Mouse (Mus musculus): ENCODE results near the gene Dmrtb1. TPM values are rescaled to one million over a fixed set of nuclear protein-coding genes. Genes with fewer than 3 reads are reported as not detected.

Dmrtb1 gene
- total RNA-seq, 4 experiments from 2014 or later, result not detected

Small RNA genes within 50 kb of the gene (microRNA-seq; reads per million reads assigned to microRNA genes)
- not detected for gene Gm25123

Other genes starting within 250 kb of the Dmrtb1 start
- gene Glis1, start 249.6 kb downstream of the Dmrtb1 start, total RNA-seq (2022), result under 1 TPM in 2 of 4 experiments, not detected in 2; 0.19 to 0.28 TPM
- 1 to 10 TPM in 2 of 4 experiments, under 1 TPM in 2; 0.41 to 1.3 (median 1.1) TPM for gene Lrp8, start 118.0 kb upstream of the Dmrtb1 start, total RNA-seq (2022)
- 10 to 100 TPM; 39.3 to 42.4 (median 41.4) TPM for gene Magoh, start 195.5 kb upstream of the Dmrtb1 start, total RNA-seq (2022)
- 10 to 100 TPM; 46.1 to 56.8 (median 50.3) TPM for gene 0610037L13Rik, start 205.6 kb upstream of the Dmrtb1 start, total RNA-seq (2022)
- gene Cpt2, start 239.4 kb upstream of the Dmrtb1 start, total RNA-seq (2022), result 100 to 1,000 TPM; 273 to 347 (median 313) TPM

Data from heart, adult 8-10 months (tissue).